Mouse (Mus musculus) 3134 (cell line): ENCODE measurements around the gene Gm17268.

Experiments
- DNase-seq: peaks from one replicate; pipeline ENCODE4 v3.0.0-alpha.2; 2011; ENCODE audit warnings: low spot score; ENCODE audit not compliant: insufficient read length; ENCODE audit errors: extremely low read depth

Gm17268 gene

DNA sequence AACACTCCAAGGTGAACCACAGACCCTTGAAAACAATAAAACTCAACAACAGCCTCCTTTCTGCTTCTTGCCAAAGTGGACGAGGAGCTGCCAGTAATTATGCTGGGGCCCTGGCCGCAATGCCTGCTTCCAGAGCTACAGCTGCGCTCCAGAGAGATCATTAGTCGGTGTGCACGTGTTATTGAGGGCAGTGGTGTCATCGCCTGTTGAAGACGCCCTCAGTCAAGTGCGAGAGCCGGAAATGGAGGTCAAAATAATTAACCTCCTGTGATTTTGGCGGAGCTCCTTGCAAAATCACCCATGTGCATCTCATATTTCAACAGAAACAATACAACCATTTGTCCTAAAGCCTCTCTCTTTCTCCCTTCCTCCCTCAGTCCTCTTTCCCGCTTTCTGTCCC is 56.2 kb downstream of the Gm17268 start:
- DNase-seq: no peak
